Mouse (Mus musculus): ENCODE results near the gene Krtap10-4.
"Not testable (repeated sequence)": the region's sequence is repeated elsewhere in the genome, so short reads cannot be mapped to it uniquely, and the experiment has no call there.

The Krtap10-4 gene

GRCm38 (mm10) chr10:77788621-77789020, 38.3 kb downstream of the Krtap10-4 start:
- DNase-seq (ENCODE audit: low read depth, low spot score): no peak

GRCm38 (mm10) chr10:77787876-77788275, 39.0 kb downstream of the Krtap10-4 start, which contains the start of gene Gm7137:
Gm7137 (minus strand) TSS chr10:77788200.
- not testable (repeated sequence) for DNase-seq (ENCODE audit: low read depth, low spot score)

GRCm38 (mm10) chr10:77783396-77783795, 43.5 kb downstream of the Krtap10-4 start:
- not testable (repeated sequence) for DNase-seq (ENCODE audit: low read depth, low spot score)

GRCm38 (mm10) chr10:77782442-77782841, 44.5 kb downstream of the Krtap10-4 start, which contains the start of gene Gm3250:
Gm3250 (minus strand) TSS chr10:77782542.
- DNase-seq (ENCODE audit: low read depth, low spot score): not testable (repeated sequence)

- not testable (repeated sequence) for DNase-seq (ENCODE audit: low read depth, low spot score)
These were observed 50.1 kb downstream of the Krtap10-4 start, which contains the start of gene Gm7138 for GRCm38 (mm10) chr10:77776844-77777243. Gm7138 (minus strand) TSS chr10:77776944.
